Mouse (Mus musculus): ENCODE measurements around the gene Pou4f2. TPM values are rescaled to one million over a fixed set of nuclear protein-coding genes. Genes with fewer than 3 reads are reported as not detected.

Gene Pou4f2
- polyA plus RNA-seq, 1 experiment from 2014 or later, result not detected

DNA sequence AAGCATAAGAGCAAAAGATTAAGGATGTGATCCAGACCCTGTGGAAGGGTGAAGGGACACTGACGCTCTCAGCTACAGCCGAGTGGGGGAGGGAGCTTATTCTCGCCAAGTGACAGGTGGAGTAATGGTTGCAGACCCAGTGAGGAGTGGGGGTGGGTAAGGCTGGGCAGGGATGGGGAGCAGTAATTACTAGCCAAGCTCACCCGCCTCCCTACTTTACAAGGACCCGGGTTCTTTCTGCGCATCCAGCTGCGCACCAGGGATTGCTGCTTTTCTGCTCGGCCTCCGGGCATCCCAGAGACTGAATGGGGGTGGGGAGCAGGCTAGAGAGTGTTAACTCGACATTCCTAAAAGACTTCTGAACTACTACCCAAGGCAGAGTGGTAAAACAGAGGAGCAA lies 10.0 kb downstream of the Pou4f2 start:
- WGBS (ENCODE audit: insufficient replicate concordance), result 6% methylated on average over 10 of the region's 10 CpGs
- no peaks in the 10 kb centered on the region for H3K36me3 ChIP-seq (replicated peaks; ENCODE audit: insufficient read depth, low read length)
- TF ChIP-seq CTCF (IDR thresholded peaks at IDR 0.05; ENCODE audit: low read depth), result no peak
- no peak for TF ChIP-seq EP300 (IDR thresholded peaks at IDR 0.05; ENCODE audit: low read depth)
- no peak overlapping the region for H3K27ac ChIP-seq (ENCODE audit: low read depth)
- no peak overlapping the region for H3K9ac ChIP-seq (replicated peaks)
- no peak overlapping the region for H3K4me3 ChIP-seq (ENCODE audit: low read depth, low read length)
- DNase-seq (no peak), ATAC-seq (no peak)
- no peaks in the 10 kb centered on the region for H3K4me1 ChIP-seq (ENCODE audit: insufficient read depth)
- H3K9me3 ChIP-seq (ENCODE audit: low read length), result no peaks in the 10 kb centered on the region
- H3K27me3 ChIP-seq (ENCODE audit: insufficient read depth, low read length), result peaks cover 48% of the 10 kb centered on the region
- no peak overlapping the region for H3K4me2 ChIP-seq (ENCODE audit: low read depth, low read length)

DNA sequence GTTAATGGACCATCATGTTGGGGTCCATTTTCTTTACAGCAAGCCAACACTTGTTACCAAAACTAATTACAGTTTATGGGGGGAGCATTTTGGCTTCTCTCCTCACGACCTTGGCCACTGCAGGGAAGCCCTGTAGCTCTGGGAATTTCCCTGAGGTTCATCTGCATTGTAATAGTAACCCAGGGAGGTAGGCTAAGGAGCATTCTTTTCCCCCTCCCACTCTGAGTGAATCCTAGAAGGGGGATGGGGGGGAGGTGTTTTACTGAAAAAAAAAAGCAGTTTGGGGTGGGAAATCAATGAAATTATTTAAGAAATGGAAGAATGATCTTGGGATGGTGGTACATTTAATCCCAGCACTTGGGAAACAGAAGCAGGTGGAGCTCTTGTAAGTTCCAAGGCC lies 12.5 kb downstream of the Pou4f2 start:
- Histone ChIP-seq H3K4me1 (ENCODE audit: insufficient read depth) (no peaks in the 10 kb centered on the region), H3K9ac (replicated peaks) (no peak overlapping the region), H3K27me3 (ENCODE audit: insufficient read depth, low read length) (peaks cover 58% of the 10 kb centered on the region), H3K9me3 (ENCODE audit: low read length) (no peaks in the 10 kb centered on the region), H3K4me2 (ENCODE audit: low read depth, low read length) (no peak overlapping the region), H3K27ac (ENCODE audit: low read depth) (no peak overlapping the region), H3K4me3 (ENCODE audit: low read depth, low read length) (no peak overlapping the region), H3K36me3 (replicated peaks; ENCODE audit: insufficient read depth, low read length) (no peaks in the 10 kb centered on the region)
- ATAC-seq (no peak), DNase-seq (no peak)
- 3% methylated on average over 1 of the region's 1 CpGs for WGBS (ENCODE audit: insufficient replicate concordance)
- no peak for TF ChIP-seq EP300 (IDR thresholded peaks at IDR 0.05; ENCODE audit: low read depth)
- TF ChIP-seq CTCF (IDR thresholded peaks at IDR 0.05; ENCODE audit: low read depth), result no peak

GRCm38 (mm10) chr8:78420101-78420503 lies 16.3 kb downstream of the Pou4f2 start:
- ATAC-seq, result no peak
- Histone ChIP-seq H3K4me3 (ENCODE audit: low read depth, low read length) (no peak overlapping the region; the same call in 1 of the 2 replicates), H3K27me3 (ENCODE audit: insufficient read depth, low read length) (peaks cover 33% of the 10 kb centered on the region), H3K4me2 (ENCODE audit: low read depth, low read length) (peak overlapping the region; percentile 33), H3K27ac (ENCODE audit: low read depth) (no peak overlapping the region), H3K9me3 (ENCODE audit: low read length) (no peaks in the 10 kb centered on the region), H3K36me3 (replicated peaks; ENCODE audit: insufficient read depth, low read length) (no peaks in the 10 kb centered on the region), H3K9ac (replicated peaks) (no peak overlapping the region), H3K4me1 (ENCODE audit: insufficient read depth) (no peaks in the 10 kb centered on the region)
- DNase-seq, result no peak
- no peak for TF ChIP-seq EP300 (IDR thresholded peaks at IDR 0.05; ENCODE audit: low read depth)
- 1% methylated on average over 19 of the region's 19 CpGs for WGBS (ENCODE audit: insufficient replicate concordance)

DNA sequence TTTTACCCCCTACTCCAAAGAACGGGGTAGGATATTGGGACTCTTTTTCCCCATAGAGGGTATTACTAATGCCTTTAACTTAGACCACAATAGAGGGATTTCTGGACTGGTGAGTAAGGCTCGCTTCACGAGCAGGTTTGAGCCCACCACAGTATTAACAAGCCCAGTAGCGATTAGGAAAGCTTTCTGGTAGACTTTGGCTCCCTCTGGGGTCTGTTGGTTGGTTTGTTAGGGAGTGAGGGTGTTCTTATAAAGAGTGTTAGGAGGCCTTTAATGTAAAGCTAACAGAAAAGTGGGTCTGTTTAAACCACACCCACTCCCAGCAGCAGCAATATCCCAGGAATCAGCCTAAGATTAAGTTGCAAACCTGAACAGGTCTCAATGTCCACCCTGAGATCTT lies 17.2 kb downstream of the Pou4f2 start:
- Histone ChIP-seq H3K9ac (replicated peaks) (no peak overlapping the region), H3K27me3 (ENCODE audit: insufficient read depth, low read length) (peaks cover 33% of the 10 kb centered on the region), H3K36me3 (replicated peaks; ENCODE audit: insufficient read depth, low read length) (no peaks in the 10 kb centered on the region), H3K4me3 (ENCODE audit: low read depth, low read length) (no peak overlapping the region), H3K27ac (ENCODE audit: low read depth) (no peak overlapping the region), H3K9me3 (ENCODE audit: low read length) (no peaks in the 10 kb centered on the region), H3K4me1 (ENCODE audit: insufficient read depth) (no peaks in the 10 kb centered on the region), H3K4me2 (ENCODE audit: low read depth, low read length) (no peak overlapping the region)
- ATAC-seq (no peak), DNase-seq (no peak)
- WGBS (ENCODE audit: insufficient replicate concordance), result 19% methylated on average over 4 of the region's 4 CpGs
- TF ChIP-seq EP300 (IDR thresholded peaks at IDR 0.05; ENCODE audit: low read depth), result no peak
- no peak for TF ChIP-seq CTCF (IDR thresholded peaks at IDR 0.05; ENCODE audit: low read depth)

DNA sequence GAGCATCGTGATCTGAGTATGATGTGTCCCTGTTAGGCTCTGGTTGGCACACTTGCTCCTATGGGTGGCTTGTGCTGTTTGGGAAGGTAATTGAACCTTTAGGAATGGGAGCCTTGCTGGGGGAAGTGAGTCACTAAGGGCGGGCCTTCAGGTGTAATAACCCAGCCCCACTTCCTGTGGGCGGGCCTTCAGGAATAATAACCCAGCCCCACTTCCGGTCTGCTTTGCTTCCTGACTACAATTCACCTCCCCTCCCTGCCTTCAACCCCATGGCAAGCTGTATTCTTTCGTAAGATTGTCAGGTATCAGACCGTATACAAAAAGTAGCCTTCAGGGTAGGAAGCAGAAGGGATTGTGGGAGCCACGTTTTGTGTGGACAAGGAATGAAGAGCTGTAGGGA lies 45.7 kb downstream of the Pou4f2 start:
- no peak overlapping the region for H3K4me3 ChIP-seq (ENCODE audit: low read depth, low read length)
- no peaks in the 10 kb centered on the region for H3K4me1 ChIP-seq (ENCODE audit: insufficient read depth)
- no peaks in the 10 kb centered on the region for H3K27me3 ChIP-seq (ENCODE audit: insufficient read depth, low read length)
- no peak for TF ChIP-seq CTCF (IDR thresholded peaks at IDR 0.05; ENCODE audit: low read depth)
- TF ChIP-seq EP300 (IDR thresholded peaks at IDR 0.05; ENCODE audit: low read depth), result no peak
- H3K36me3 ChIP-seq (replicated peaks; ENCODE audit: insufficient read depth, low read length), result no peaks in the 10 kb centered on the region
- no peaks in the 10 kb centered on the region for H3K9me3 ChIP-seq (ENCODE audit: low read length)
- no peak overlapping the region for H3K27ac ChIP-seq (ENCODE audit: low read depth)
- DNase-seq, result no peak
- no peak for ATAC-seq
- 80% methylated on average over 7 of the region's 7 CpGs for WGBS (ENCODE audit: insufficient replicate concordance)
- no peak overlapping the region for H3K9ac ChIP-seq (replicated peaks)
- no peak overlapping the region for H3K4me2 ChIP-seq (ENCODE audit: low read depth, low read length)

Other genes with a start within 250 kb of the Pou4f2 start
- gene Ttc29, start 223.3 kb downstream of the Pou4f2 start, polyA plus RNA-seq (2015; fragmentation: Nextera tagmentation; extraction: Ambion mirVana), result not detected in 2 replicates
- 47.4 and 51.2 TPM in 2 replicates for gene Rbmxl1, start 72.3 kb upstream of the Pou4f2 start, polyA plus RNA-seq (2015; fragmentation: Nextera tagmentation; extraction: Ambion mirVana)
- gene Slc10a7, start 72.7 kb upstream of the Pou4f2 start, polyA plus RNA-seq (2015; fragmentation: Nextera tagmentation; extraction: Ambion mirVana), result 3.6 and 4.1 TPM in 2 replicates